Mouse (Mus musculus): ENCODE measurements at regions not wholly inside any gene's neighbourhood (a gene's known extent, or its start where the extent isn't known, plus 50 kb on each side); places are given as distances from the start of the nearest gene placed in this dataset.

GRCm38 (mm10) chr11:111682341-111682740 is 616.4 kb downstream of the Kcnj2 start:
- TF ChIP-seq CTCF (IDR thresholded peaks at IDR 0.05; ENCODE audit: low read depth) (no peak), EP300 (optimal IDR thresholded peaks at IDR 0.05) (no peak)
